Mouse (Mus musculus): ENCODE results near the gene Tspan8. TPM values are rescaled to one million over a fixed set of nuclear protein-coding genes. Genes with fewer than 3 reads are reported as not detected.

The Tspan8 gene
- total RNA-seq, 2 experiments from 2014 or later = 0.26 TPM; not detected in 1

- no peak for TF ChIP-seq CTCF (conservative IDR thresholded peaks at IDR 0.05)
- Histone ChIP-seq H3K27ac (no peak overlapping the region), H3K4me3 (no peak overlapping the region)
- DNase-seq (ENCODE audit: low spot score in 2 of 2) = no peak
Measured at GRCm38 (mm10) chr10:115803765-115804164, 12.9 kb upstream of the Tspan8 start.

DNA sequence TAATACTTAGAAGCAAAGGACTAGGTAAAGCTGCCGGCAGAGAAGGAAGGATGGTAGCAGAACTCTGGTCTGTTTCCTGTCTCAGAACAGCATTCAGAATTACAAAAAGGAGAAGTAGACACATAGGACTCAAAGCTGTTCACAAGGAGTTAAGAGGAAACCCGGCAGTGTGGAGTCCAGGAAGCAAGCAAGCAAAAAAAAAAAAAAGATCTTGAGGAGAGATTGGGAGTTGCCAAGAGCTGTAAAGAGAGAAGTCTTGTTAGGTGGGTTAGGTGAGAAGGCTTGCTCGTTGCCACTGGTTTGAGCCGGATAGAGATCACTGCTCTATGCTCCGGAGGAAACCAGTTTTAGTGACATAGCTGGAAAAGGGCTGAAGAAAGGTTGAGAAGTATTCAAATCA, 10.6 kb upstream of the Tspan8 start:
- Histone ChIP-seq H3K27ac (no peak overlapping the region), H3K4me3 (no peak overlapping the region)
- TF ChIP-seq CTCF (conservative IDR thresholded peaks at IDR 0.05) = no peak
- no peak for DNase-seq (ENCODE audit: low spot score in 2 of 2)

DNA sequence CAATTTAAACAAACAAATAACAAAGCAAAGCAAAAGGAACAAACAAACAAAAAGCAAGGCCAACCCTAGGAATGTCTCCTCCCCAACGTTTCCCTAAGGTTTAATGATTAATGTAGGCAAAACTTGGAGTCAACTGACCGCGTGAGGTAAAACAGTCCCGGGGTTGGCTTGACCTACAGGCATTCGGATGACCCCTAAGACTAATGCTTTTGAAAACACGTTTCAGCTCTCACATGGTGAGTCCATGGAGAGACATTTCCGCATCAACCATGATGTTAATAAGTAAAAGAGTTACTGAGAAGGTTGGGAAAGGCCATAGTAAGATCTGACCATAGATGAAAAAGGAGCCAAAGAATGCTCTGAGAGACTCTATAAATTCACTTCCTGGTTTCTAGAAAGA, 7.5 kb upstream of the Tspan8 start:
- no peak overlapping the region for H3K4me3 ChIP-seq
- no peak for DNase-seq (ENCODE audit: low spot score in 2 of 2)
- H3K27ac ChIP-seq = no peak overlapping the region
- no peak for TF ChIP-seq CTCF (conservative IDR thresholded peaks at IDR 0.05)

GRCm38 (mm10) chr10:115811519-115811918, 5.1 kb upstream of the Tspan8 start:
- no peak for TF ChIP-seq CTCF (conservative IDR thresholded peaks at IDR 0.05)
- no peak for DNase-seq (ENCODE audit: low spot score in 2 of 2)
- Histone ChIP-seq H3K4me3 (no peak overlapping the region), H3K27ac (no peak overlapping the region)

DNA sequence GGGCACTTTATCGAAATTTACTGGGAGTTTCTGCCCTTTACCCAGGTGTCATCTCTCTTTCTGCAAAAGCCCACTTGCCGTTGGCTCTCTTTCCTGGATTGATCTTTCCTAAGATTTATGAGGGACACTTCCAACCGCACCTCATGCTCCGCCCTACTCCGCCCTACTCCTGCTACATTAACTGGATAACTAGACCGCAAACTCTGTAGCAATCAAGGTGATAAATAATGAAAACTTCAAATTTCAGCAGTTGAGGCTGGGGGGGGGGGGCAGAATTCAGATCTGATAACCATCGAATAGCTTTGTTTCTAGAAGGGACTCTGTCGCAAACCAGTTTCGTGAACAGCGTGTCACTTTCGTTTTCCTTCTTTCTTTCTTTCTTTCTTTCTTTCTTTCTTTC, 1.8 kb upstream of the Tspan8 start:
- no peak for TF ChIP-seq CTCF (conservative IDR thresholded peaks at IDR 0.05)
- no peak overlapping the region for H3K4me3 ChIP-seq
- no peak for DNase-seq (ENCODE audit: low spot score in 2 of 2)
- H3K27ac ChIP-seq = no peak overlapping the region

DNA sequence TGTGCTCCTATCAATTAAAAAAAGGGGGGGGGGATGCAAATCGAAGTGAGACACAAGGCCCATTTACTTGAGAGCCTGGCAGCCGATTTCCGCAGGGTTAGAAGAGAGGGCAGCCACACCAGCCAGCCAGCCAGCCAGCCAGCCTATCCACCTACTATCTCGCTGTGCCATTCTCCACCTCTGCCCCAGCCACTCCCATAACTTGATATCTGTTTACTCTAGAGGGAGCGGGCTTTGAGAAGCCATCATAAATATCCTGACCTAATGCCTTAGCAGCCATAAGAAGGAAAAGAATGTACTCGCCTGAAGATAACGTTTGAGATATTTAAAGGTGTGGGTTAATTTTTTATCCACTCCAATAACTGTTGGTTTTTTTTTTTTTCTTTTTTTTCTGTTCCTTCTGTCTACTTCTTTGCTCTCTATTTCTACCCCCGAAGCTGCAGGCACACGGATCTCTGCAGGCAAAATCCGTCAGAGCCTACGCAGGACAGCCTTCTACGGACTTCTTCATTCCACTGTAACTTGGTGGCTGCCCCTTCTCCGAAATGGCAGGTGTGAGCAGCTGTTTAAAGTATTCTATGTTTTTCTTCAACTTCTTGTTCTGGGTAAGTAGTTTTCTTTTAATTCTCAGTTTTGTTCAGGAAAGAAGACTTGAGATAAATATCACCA, 558 bp downstream of the Tspan8 start:
- H3K4me3 ChIP-seq = no peak overlapping the region
- TF ChIP-seq CTCF (conservative IDR thresholded peaks at IDR 0.05) = no peak
- no peak for DNase-seq (ENCODE audit: low spot score in 2 of 2)

DNA sequence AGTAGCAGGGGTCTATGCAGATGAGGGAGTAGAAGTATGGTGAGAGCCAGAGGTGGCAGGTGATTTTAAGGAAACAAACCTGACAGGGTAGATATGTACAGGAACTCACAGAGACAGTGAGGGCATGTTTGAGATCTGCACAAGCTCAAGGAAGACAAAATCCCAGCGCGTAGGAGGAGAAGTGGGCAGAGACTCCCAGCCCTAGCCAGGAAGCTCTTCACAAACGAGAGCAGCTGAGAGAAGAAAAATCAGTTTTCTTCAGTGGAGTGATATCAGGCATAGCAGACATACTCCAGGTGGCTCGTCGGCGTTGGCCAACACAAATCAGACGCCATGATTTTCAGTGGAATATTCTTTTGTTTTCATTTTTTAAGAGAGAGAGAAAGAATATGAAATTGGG, 8.7 kb downstream of the Tspan8 start:
- Histone ChIP-seq H3K4me3 (no peak overlapping the region), H3K27ac (no peak overlapping the region)
- no peak for DNase-seq (ENCODE audit: low spot score in 2 of 2)
- TF ChIP-seq CTCF (conservative IDR thresholded peaks at IDR 0.05) = no peak

More for the DNA sequence above, 558 bp downstream of the Tspan8 start:
- no peak overlapping the region for H3K27ac ChIP-seq

DNA sequence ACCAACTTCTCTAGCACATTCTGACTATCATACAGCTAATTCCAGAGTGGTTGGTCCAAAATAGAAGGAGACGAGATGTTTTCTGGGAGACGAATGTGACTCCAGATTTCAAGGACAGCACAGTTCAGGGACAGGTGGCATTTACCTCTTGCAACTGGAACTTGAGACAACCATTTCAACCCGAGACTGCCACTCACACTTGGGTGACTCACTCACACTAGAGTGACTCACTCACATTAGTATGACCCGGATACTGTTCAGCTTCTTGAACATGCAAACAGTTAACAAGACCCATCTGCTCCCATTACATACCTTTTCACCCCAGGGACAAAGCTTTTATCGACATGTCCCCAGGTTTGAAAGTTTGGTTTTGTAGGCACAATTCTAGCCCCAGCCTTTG, 12.2 kb downstream of the Tspan8 start:
- TF ChIP-seq CTCF (conservative IDR thresholded peaks at IDR 0.05) = no peak
- no peak for DNase-seq (ENCODE audit: low spot score in 2 of 2)
- Histone ChIP-seq H3K4me3 (no peak overlapping the region), H3K27ac (no peak overlapping the region)

DNA sequence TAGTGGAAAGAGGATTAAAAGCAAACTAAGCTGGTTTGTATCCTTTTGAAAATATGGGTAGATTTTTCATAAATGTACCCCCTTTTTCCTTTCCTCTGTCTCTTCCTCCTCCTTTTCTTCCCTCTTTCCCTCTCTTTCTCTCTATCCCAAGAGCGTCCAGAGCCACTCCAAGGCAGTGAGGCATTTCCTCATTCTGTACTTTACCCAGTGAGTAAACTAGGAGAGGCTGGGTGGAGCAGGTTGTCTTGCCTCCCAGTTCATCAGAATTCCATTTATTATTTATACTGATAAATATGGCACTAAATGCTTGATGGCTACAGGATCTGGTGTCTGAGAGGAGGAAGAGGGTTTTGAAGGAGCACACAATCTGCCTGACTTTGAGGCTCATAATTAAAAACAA, 13.1 kb downstream of the Tspan8 start:
- no peak for TF ChIP-seq CTCF (conservative IDR thresholded peaks at IDR 0.05)
- H3K27ac ChIP-seq = no peak overlapping the region

GRCm38 (mm10) chr10:115830726-115831125, 14.1 kb downstream of the Tspan8 start:
- no peak for TF ChIP-seq CTCF (conservative IDR thresholded peaks at IDR 0.05)
- H3K27ac ChIP-seq = no peak overlapping the region
- no peak for DNase-seq (ENCODE audit: low spot score in 2 of 2)
- no peak overlapping the region for H3K4me3 ChIP-seq

More for the DNA sequence above, 13.1 kb downstream of the Tspan8 start:
- no peak overlapping the region for H3K4me3 ChIP-seq
- no peak for DNase-seq (ENCODE audit: low spot score in 2 of 2)

- Histone ChIP-seq H3K27ac (no peak overlapping the region), H3K4me3 (no peak overlapping the region)
- no peak for TF ChIP-seq CTCF (conservative IDR thresholded peaks at IDR 0.05)
- DNase-seq (ENCODE audit: low spot score in 2 of 2) = no peak
Measured at GRCm38 (mm10) chr10:115834017-115834416, 17.4 kb downstream of the Tspan8 start.

- no peak for DNase-seq (ENCODE audit: low spot score in 2 of 2)
- H3K4me3 ChIP-seq = no peak overlapping the region
Measured at GRCm38 (mm10) chr10:115846930-115847329, 30.3 kb downstream of the Tspan8 start.

DNA sequence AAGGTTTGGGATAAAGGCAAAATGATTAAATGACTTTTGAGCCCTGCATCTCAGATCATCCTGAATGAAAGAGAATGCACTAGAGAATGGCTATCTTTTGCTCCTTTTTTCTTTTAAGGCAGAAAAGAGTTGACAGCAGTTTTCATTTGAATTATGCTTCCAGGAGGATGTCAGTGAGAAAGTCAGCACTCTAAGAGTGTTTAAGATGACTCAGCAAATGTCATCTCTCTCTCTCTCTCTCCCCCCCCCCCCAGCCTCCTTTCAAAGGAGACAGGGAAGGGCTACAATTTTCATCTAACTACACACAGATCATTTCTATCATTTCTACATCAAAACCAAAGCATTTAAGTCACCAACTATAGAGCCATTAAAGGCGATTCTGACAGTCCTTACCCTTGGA, 31.9 kb downstream of the Tspan8 start:
- Histone ChIP-seq H3K27ac (no peak overlapping the region), H3K4me3 (no peak overlapping the region)
- no peak for TF ChIP-seq CTCF (conservative IDR thresholded peaks at IDR 0.05)
- DNase-seq (ENCODE audit: low spot score in 2 of 2) = no peak

More at GRCm38 (mm10) chr10:115846930-115847329, 30.3 kb downstream of the Tspan8 start:
- no peak for TF ChIP-seq CTCF (conservative IDR thresholded peaks at IDR 0.05)
- H3K27ac ChIP-seq = no peak overlapping the region

- TF ChIP-seq CTCF (conservative IDR thresholded peaks at IDR 0.05) = no peak
- Histone ChIP-seq H3K4me3 (no peak overlapping the region), H3K27ac (no peak overlapping the region)
- no peak for DNase-seq (ENCODE audit: low spot score in 2 of 2)
Measured at GRCm38 (mm10) chr10:115860210-115860880, 43.7 kb downstream of the Tspan8 start.
